Mouse (Mus musculus) left cerebral cortex, adult 18-20 months (tissue): Measurements from ENCODE around the gene Plekhg2. TPM values are rescaled to one million over a fixed set of nuclear protein-coding genes. Genes with fewer than 3 reads are reported as not detected.
"Not testable (repeated sequence)": the region's sequence is repeated elsewhere in the genome, so short reads cannot be mapped to it uniquely, and the experiment has no call there.

Experiments used
- DNase-seq, 2 experiments: peaks; one replicate each; pipeline ENCODE4 v3.0.0; 2021 to 2022; ENCODE audit warnings: low spot score in 2 of 2, mixed read lengths in 1 of 2
- long read RNA-seq, 2 experiments: library from polyadenylated mRNA; stranded (forward); transcript quantifications; one replicate each; pipeline ENCODE4 v2.0.0; 2021
- total RNA-seq, 2 experiments: library from RNA; stranded (reverse); gene quantifications; 2 replicates each; pipeline ENCODE4 v1.2.3; 2021

Plekhg2 gene
- total RNA-seq: 1 to 10 TPM; 4.8 to 5.2 TPM
- long read RNA-seq, experiment 1, partial matches to known transcripts: 0 of 2 reads
- long read RNA-seq, experiment 1, other reads (novel, unspliced or antisense): 1 of 2 reads
- long read RNA-seq, experiment 2: 0 reads

GRCm38 (mm10) chr7:28372251-28373108, at the start of gene Plekhg2:
TSS of gene Plekhg2 (minus strand) at chr7:28372599.
- DNase-seq: peak; percentile 92 to 93

GRCm38 (mm10) chr7:28419416-28419815, 47.0 kb upstream of the Plekhg2 start:
- no peak for DNase-seq

- no peak for DNase-seq
Measured at GRCm38 (mm10) chr7:28418096-28418670, 45.8 kb upstream of the Plekhg2 start.

- no peak for DNase-seq
Measured at GRCm38 (mm10) chr7:28417368-28417767, 45.0 kb upstream of the Plekhg2 start.

GRCm38 (mm10) chr7:28412826-28413225, 40.4 kb upstream of the Plekhg2 start:
- DNase-seq: no peak

- DNase-seq: no peak
Measured at GRCm38 (mm10) chr7:28410841-28411475, 38.6 kb upstream of the Plekhg2 start.

GRCm38 (mm10) chr7:28401942-28402341, 29.5 kb upstream of the Plekhg2 start:
- no peak for DNase-seq

GRCm38 (mm10) chr7:28401030-28401429, 28.6 kb upstream of the Plekhg2 start:
- no peak for DNase-seq

- DNase-seq: no peak
Measured at GRCm38 (mm10) chr7:28398696-28399340, 26.4 kb upstream of the Plekhg2 start.

GRCm38 (mm10) chr7:28398000-28398399, 25.6 kb upstream of the Plekhg2 start:
- no peak for DNase-seq

- no peak for DNase-seq
Measured at GRCm38 (mm10) chr7:28395425-28395824, 23.0 kb upstream of the Plekhg2 start.

- no peak for DNase-seq
Measured at GRCm38 (mm10) chr7:28393272-28393951, 21.0 kb upstream of the Plekhg2 start.

- peak; percentile 94 to 97 for DNase-seq
Measured at GRCm38 (mm10) chr7:28392429-28393271, 20.3 kb upstream of the Plekhg2 start, which contains the start of the genes Med29 and Paf1. TSS of gene Med29 (minus strand) at chr7:28392708. TSS of gene Paf1 (plus strand) at chr7:28392951.

GRCm38 (mm10) chr7:28390331-28390730, 17.9 kb upstream of the Plekhg2 start:
- no peak for DNase-seq

- not testable (repeated sequence) for DNase-seq
Measured at GRCm38 (mm10) chr7:28387384-28387783, 15.0 kb upstream of the Plekhg2 start.

GRCm38 (mm10) chr7:28386877-28387276, 14.5 kb upstream of the Plekhg2 start:
- not testable (repeated sequence) for DNase-seq

- peak; percentile 78 to 85 for DNase-seq
Measured at GRCm38 (mm10) chr7:28386462-28386861, 14.1 kb upstream of the Plekhg2 start.

- DNase-seq: no peak
Measured at GRCm38 (mm10) chr7:28386007-28386406, 13.6 kb upstream of the Plekhg2 start.

GRCm38 (mm10) chr7:28385196-28385595, 12.8 kb upstream of the Plekhg2 start:
- no peak for DNase-seq

- no peak for DNase-seq
Measured at GRCm38 (mm10) chr7:28384162-28384561, 11.8 kb upstream of the Plekhg2 start.
